Mouse (Mus musculus): ENCODE results near the gene Atp6v1g1. TPM values are rescaled to one million over a fixed set of nuclear protein-coding genes. Genes with fewer than 3 reads are reported as not detected.

Atp6v1g1 gene
- polyA plus RNA-seq, 2 experiments = 138 to 289 TPM

- Histone ChIP-seq H3K9ac (ENCODE audit: low read depth, low read length, severe bottlenecking) (no peak overlapping the region), H3K4me1 (ENCODE audit: control insufficient read depth, insufficient read depth, low read length) (peaks cover 12% of the 10 kb centered on the region), H3K27me3 (ENCODE audit: control insufficient read depth, insufficient read depth, low read length) (no peaks in the 10 kb centered on the region), H3K9me3 (ENCODE audit: control insufficient read depth, low read length) (no peaks in the 10 kb centered on the region), H3K27ac (replicated peaks; ENCODE audit: low read depth, low read length) (no peak overlapping the region), H3K4me2 (replicated peaks; ENCODE audit: low read depth, low read length, severe bottlenecking) (no peak overlapping the region), H3K36me3 (ENCODE audit: control insufficient read depth, insufficient read depth, low read length) (peaks cover 37% of the 10 kb centered on the region), H3K4me3 (replicated peaks; ENCODE audit: low read length) (no peak overlapping the region)
- DNase-seq (ENCODE audit: low spot score) = no peak
- TF ChIP-seq POLR2A (IDR thresholded peaks at IDR 0.05; ENCODE audit: borderline replicate concordance, extremely low read depth, insufficient read depth, insufficient read length) = no peak
- 74% methylated on average over 1 of the region's 1 CpGs for WGBS
- ATAC-seq (ENCODE audit: low FRiP score, low read depth) = no peak
Observed at GRCm38 (mm10) chr4:63547799-63548198, 3.2 kb downstream of the Atp6v1g1 start.

DNA sequence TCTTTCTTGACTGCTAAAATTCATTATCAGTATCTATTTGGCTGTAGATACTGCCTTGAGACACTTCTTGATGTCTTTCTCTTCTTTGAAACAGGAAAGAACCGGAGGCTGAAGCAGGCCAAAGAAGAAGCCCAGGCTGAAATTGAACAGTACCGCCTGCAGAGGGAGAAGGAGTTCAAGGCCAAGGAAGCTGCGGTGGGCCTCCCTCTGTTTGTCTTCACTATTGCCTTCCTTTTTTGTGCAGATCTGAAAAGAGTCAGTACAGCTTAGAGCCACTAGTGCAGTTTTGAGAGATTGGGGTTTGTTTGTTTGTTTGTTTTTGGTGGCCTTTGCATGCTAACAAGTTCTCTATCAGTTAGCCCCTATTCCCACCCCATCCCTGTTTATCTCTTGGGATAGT is 3.9 kb downstream of the Atp6v1g1 start:
- Histone ChIP-seq H3K9me3 (ENCODE audit: control insufficient read depth, low read length) (no peaks in the 10 kb centered on the region), H3K4me1 (ENCODE audit: control insufficient read depth, insufficient read depth, low read length) (peaks cover 12% of the 10 kb centered on the region), H3K36me3 (ENCODE audit: control insufficient read depth, insufficient read depth, low read length) (peaks cover 41% of the 10 kb centered on the region), H3K27ac (replicated peaks; ENCODE audit: low read depth, low read length) (no peak overlapping the region), H3K4me2 (replicated peaks; ENCODE audit: low read depth, low read length, severe bottlenecking) (no peak overlapping the region), H3K4me3 (replicated peaks; ENCODE audit: low read length) (no peak overlapping the region), H3K9ac (ENCODE audit: low read depth, low read length, severe bottlenecking) (no peak overlapping the region), H3K27me3 (ENCODE audit: control insufficient read depth, insufficient read depth, low read length) (no peaks in the 10 kb centered on the region)
- no peak for TF ChIP-seq POLR2A (IDR thresholded peaks at IDR 0.05; ENCODE audit: borderline replicate concordance, extremely low read depth, insufficient read depth, insufficient read length)
- WGBS = 95% methylated on average over 3 of the region's 3 CpGs
- no peak for DNase-seq (ENCODE audit: low spot score)
- no peak for ATAC-seq (ENCODE audit: low FRiP score, low read depth)

- Histone ChIP-seq H3K4me1 (ENCODE audit: control insufficient read depth, insufficient read depth, low read length) (peaks cover 9% of the 10 kb centered on the region), H3K9me3 (ENCODE audit: control insufficient read depth, low read length) (no peaks in the 10 kb centered on the region), H3K27ac (replicated peaks; ENCODE audit: low read depth, low read length) (no peak overlapping the region), H3K4me2 (replicated peaks; ENCODE audit: low read depth, low read length, severe bottlenecking) (no peak overlapping the region), H3K27me3 (ENCODE audit: control insufficient read depth, insufficient read depth, low read length) (no peaks in the 10 kb centered on the region), H3K4me3 (replicated peaks; ENCODE audit: low read length) (no peak overlapping the region), H3K36me3 (ENCODE audit: control insufficient read depth, insufficient read depth, low read length) (peaks cover 52% of the 10 kb centered on the region), H3K9ac (ENCODE audit: low read depth, low read length, severe bottlenecking) (no peak overlapping the region)
- WGBS = 92% methylated on average over 3 of the region's 3 CpGs
- DNase-seq (ENCODE audit: low spot score) (no peak), ATAC-seq (ENCODE audit: low FRiP score, low read depth) (no peak)
- no peak for TF ChIP-seq POLR2A (IDR thresholded peaks at IDR 0.05; ENCODE audit: borderline replicate concordance, extremely low read depth, insufficient read depth, insufficient read length)
Observed at GRCm38 (mm10) chr4:63550908-63551307, 6.3 kb downstream of the Atp6v1g1 start.

DNA sequence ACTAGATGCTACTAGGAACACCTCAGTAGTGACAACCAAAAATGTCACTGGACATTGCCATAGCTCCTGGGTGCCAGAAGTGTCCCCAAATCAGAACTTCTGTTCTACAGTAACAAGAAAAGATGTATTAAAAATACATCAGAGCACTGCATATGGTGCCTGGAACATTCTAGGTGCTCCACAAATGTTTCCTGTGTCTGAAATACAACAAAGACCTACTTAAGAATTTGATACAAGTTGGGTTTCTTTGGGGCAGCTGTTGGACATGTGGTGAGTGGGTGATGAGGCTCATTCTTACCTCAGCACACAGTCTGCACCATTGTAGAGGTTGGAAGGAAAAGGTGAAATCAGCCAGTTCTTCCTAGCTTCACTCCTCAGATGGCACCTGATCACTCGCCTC is 8.3 kb downstream of the Atp6v1g1 start:
- Histone ChIP-seq H3K9me3 (ENCODE audit: control insufficient read depth, low read length) (no peaks in the 10 kb centered on the region), H3K4me1 (ENCODE audit: control insufficient read depth, insufficient read depth, low read length) (peaks cover 5% of the 10 kb centered on the region), H3K4me3 (replicated peaks; ENCODE audit: low read length) (no peak overlapping the region), H3K4me2 (replicated peaks; ENCODE audit: low read depth, low read length, severe bottlenecking) (no peak overlapping the region), H3K9ac (ENCODE audit: low read depth, low read length, severe bottlenecking) (no peak overlapping the region), H3K27ac (replicated peaks; ENCODE audit: low read depth, low read length) (no peak overlapping the region), H3K36me3 (ENCODE audit: control insufficient read depth, insufficient read depth, low read length) (peaks cover 52% of the 10 kb centered on the region), H3K27me3 (ENCODE audit: control insufficient read depth, insufficient read depth, low read length) (no peaks in the 10 kb centered on the region)
- TF ChIP-seq POLR2A (IDR thresholded peaks at IDR 0.05; ENCODE audit: borderline replicate concordance, extremely low read depth, insufficient read depth, insufficient read length) = no peak
- no peak for DNase-seq (ENCODE audit: low spot score)
- WGBS = 93% methylated on average over 1 of the region's 1 CpGs
- ATAC-seq (ENCODE audit: low FRiP score, low read depth) = no peak

GRCm38 (mm10) chr4:63553789-63554576 is 9.4 kb downstream of the Atp6v1g1 start:
- 85% methylated on average over 4 of the region's 4 CpGs for WGBS
- peaks cover 45% of the 10 kb centered on the region for H3K36me3 ChIP-seq (ENCODE audit: control insufficient read depth, insufficient read depth, low read length)

More at GRCm38 (mm10) chr4:63553789-63554576, 9.4 kb downstream of the Atp6v1g1 start:
- TF ChIP-seq POLR2A (IDR thresholded peaks at IDR 0.05; ENCODE audit: borderline replicate concordance, extremely low read depth, insufficient read depth, insufficient read length) = no peak
- Histone ChIP-seq H3K27me3 (ENCODE audit: control insufficient read depth, insufficient read depth, low read length) (no peaks in the 10 kb centered on the region), H3K27ac (replicated peaks; ENCODE audit: low read depth, low read length) (no peak overlapping the region), H3K4me1 (ENCODE audit: control insufficient read depth, insufficient read depth, low read length) (peaks cover 10% of the 10 kb centered on the region), H3K4me3 (replicated peaks; ENCODE audit: low read length) (no peak overlapping the region), H3K4me2 (replicated peaks; ENCODE audit: low read depth, low read length, severe bottlenecking) (no peak overlapping the region), H3K9me3 (ENCODE audit: control insufficient read depth, low read length) (no peaks in the 10 kb centered on the region), H3K9ac (ENCODE audit: low read depth, low read length, severe bottlenecking) (no peak overlapping the region)
- no peak for DNase-seq (ENCODE audit: low spot score)
- ATAC-seq (ENCODE audit: low FRiP score, low read depth) = no peak

Data from limb, embryonic 14.5 days (tissue).